Mouse (Mus musculus) heart, postnatal 0 days (tissue): ENCODE results near the gene Rapgef2. TPM values are rescaled to one million over a fixed set of nuclear protein-coding genes. Genes with fewer than 3 reads are reported as not detected.

Experiments used
- ATAC-seq: fragments of 200-750 bp; cut with Nextera tagmentation; 2 replicates; pipeline ENCODE4 v1.8.0; 2017; ENCODE audit warnings: low read depth, moderate number of reproducible peaks, moderate library complexity; ENCODE audit not compliant: insufficient read depth
- DNase-seq: peaks from one replicate; pipeline ENCODE4 v3.0.0-alpha.2; 2016; ENCODE audit warnings: low spot score
- H3K27ac ChIP-seq: fragments of 300-500 bp; sonication (generic); 2 replicates; pipeline ENCODE4 v1.5.1; 2014; ENCODE audit warnings: low read depth, mild to moderate bottlenecking
- H3K27me3 ChIP-seq: fragments of 300-500 bp; sonication (generic); 2 replicates; pipeline ENCODE4 v1.6.1; 2014; ENCODE audit warnings: low read length, mixed read lengths; ENCODE audit not compliant: control insufficient read depth, insufficient read depth
- H3K36me3 ChIP-seq: fragments of 300-500 bp; sonication (generic); replicated peaks from 2 replicates; pipeline ENCODE4 v1.6.1; 2014; ENCODE audit warnings: low read length, mixed read lengths; ENCODE audit not compliant: control insufficient read depth, insufficient read depth
- H3K4me1 ChIP-seq: fragments of 300-500 bp; sonication (generic); 2 replicates; pipeline ENCODE4 v1.6.1; 2014; ENCODE audit warnings: antibody characterized with exemption; ENCODE audit not compliant: control insufficient read depth, insufficient read depth
- H3K4me2 ChIP-seq: fragments of 300-500 bp; sonication (generic); 2 replicates; pipeline ENCODE4 v1.6.1; 2014; ENCODE audit warnings: low read depth, mild to moderate bottlenecking, low read length, moderate library complexity
- H3K4me3 ChIP-seq: fragments of 300-500 bp; sonication (generic); 2 replicates; pipeline ENCODE4 v1.5.1; 2014; ENCODE audit warnings: low read depth, low read length
- H3K9ac ChIP-seq: fragments of 300-500 bp; sonication (generic); replicated peaks from 2 replicates; pipeline ENCODE4 v1.6.1; 2014; ENCODE audit warnings: low read depth, low read length, mixed read lengths
- H3K9me3 ChIP-seq: fragments of 300-500 bp; sonication (generic); replicated peaks from 2 replicates; pipeline ENCODE4 v1.6.1; 2016; ENCODE audit warnings: low read length; ENCODE audit not compliant: control insufficient read depth
- CTCF ChIP-seq: IDR thresholded peaks from 2 replicates; pipeline ENCODE4 v1.5.1; 2016; ENCODE audit warnings: antibody characterized with exemption, control low read depth, low read depth
- EP300 ChIP-seq: IDR thresholded peaks from 2 replicates; pipeline ENCODE4 v1.6.1; 2016; ENCODE audit warnings: antibody characterized with exemption, low read depth
- WGBS: fragments of 180-500 bp; shearing (Covaris S2); extraction: QIAGEN DNeasy Blood & Tissue Kit; methylation state at CpG from one replicate; pipeline ENCODE4 v1.1.7; 2014; 5-methylcytosine and 5-hydroxymethylcytosine counted together
- polyA plus RNA-seq: library from polyadenylated mRNA; unstranded; fragments of >200 nt; fragmentation: Nextera tagmentation; extraction: Ambion mirVana; gene quantifications from 2 replicates; pipeline ENCODE4 v1.2.1, GENCODE M21; 2015
- total RNA-seq: library from RNA; depleted of rRNA; stranded (reverse); fragments of >200 nt; gene quantifications from 2 replicates; pipeline ENCODE4 v1.2.3, GENCODE M21; 2014; ENCODE audit warnings: low replicate concordance

Rapgef2 gene
- total and polyA plus RNA-seq, 2 experiments from 2014 or later: 3.5 to 30.3 TPM

- Histone ChIP-seq H3K9me3 (no peaks in the 10 kb centered on the region), H3K4me3 (no peak overlapping the region), H3K9ac (no peak overlapping the region), H3K4me2 (no peak overlapping the region), H3K4me1 (no peaks in the 10 kb centered on the region), H3K36me3 (no peaks in the 10 kb centered on the region), H3K27ac (no peak overlapping the region), H3K27me3 (no peaks in the 10 kb centered on the region)
- TF ChIP-seq EP300 (no peak), CTCF (no peak)
- no peak for DNase-seq
- no peak for ATAC-seq
- WGBS: 86% methylated on average over 3 of the region's 3 CpGs
Observed at GRCm38 (mm10) chr3:79296586-79296985, 10.3 kb upstream of the Rapgef2 start.

- ATAC-seq: no peak
- TF ChIP-seq EP300: no peak
- peak; percentile 14; the same call in 1 of the 2 replicates for TF ChIP-seq CTCF
- Histone ChIP-seq H3K27me3 (no peaks in the 10 kb centered on the region), H3K9me3 (no peaks in the 10 kb centered on the region), H3K4me1 (no peaks in the 10 kb centered on the region), H3K27ac (no peak overlapping the region), H3K36me3 (no peaks in the 10 kb centered on the region), H3K4me2 (no peak overlapping the region), H3K9ac (no peak overlapping the region), H3K4me3 (no peak overlapping the region)
- 68% methylated on average over 5 of the region's 5 CpGs for WGBS
- no peak for DNase-seq
Observed at GRCm38 (mm10) chr3:79296049-79296448, 9.7 kb upstream of the Rapgef2 start.

- DNase-seq: no peak
- Histone ChIP-seq H3K4me1 (no peaks in the 10 kb centered on the region), H3K9me3 (no peaks in the 10 kb centered on the region), H3K4me2 (no peak overlapping the region), H3K27ac (no peak overlapping the region), H3K27me3 (no peaks in the 10 kb centered on the region), H3K9ac (no peak overlapping the region), H3K4me3 (no peak overlapping the region), H3K36me3 (no peaks in the 10 kb centered on the region)
- TF ChIP-seq EP300: no peak
- no peak for TF ChIP-seq CTCF
- ATAC-seq: no peak
- 84% methylated on average over 3 of the region's 3 CpGs for WGBS
Observed at GRCm38 (mm10) chr3:79294701-79295100, 8.4 kb upstream of the Rapgef2 start.

GRCm38 (mm10) chr3:79293023-79293422, 6.7 kb upstream of the Rapgef2 start:
- DNase-seq (no peak), ATAC-seq (no peak)
- H3K4me1 ChIP-seq: peaks cover 3% of the 10 kb centered on the region; the same call in 1 of the 2 replicates
- no peak for TF ChIP-seq CTCF
- no peak for TF ChIP-seq EP300
- no peak overlapping the region for H3K27ac ChIP-seq
- no peak overlapping the region for H3K4me2 ChIP-seq
- H3K9me3 ChIP-seq: no peaks in the 10 kb centered on the region
- no peak overlapping the region for H3K4me3 ChIP-seq
- no peaks in the 10 kb centered on the region for H3K36me3 ChIP-seq
- 61% methylated on average over 4 of the region's 4 CpGs for WGBS
- H3K27me3 ChIP-seq: no peaks in the 10 kb centered on the region
- no peak overlapping the region for H3K9ac ChIP-seq

GRCm38 (mm10) chr3:79289050-79289449, 2.7 kb upstream of the Rapgef2 start:
- WGBS: 83% methylated on average over 3 of the region's 3 CpGs
- no peak for TF ChIP-seq CTCF
- no peak for TF ChIP-seq EP300
- H3K9me3 ChIP-seq: no peaks in the 10 kb centered on the region
- no peak overlapping the region for H3K4me2 ChIP-seq
- no peak overlapping the region for H3K9ac ChIP-seq
- H3K4me1 ChIP-seq: peaks cover 21% of the 10 kb centered on the region
- ATAC-seq (no peak), DNase-seq (no peak)
- no peaks in the 10 kb centered on the region for H3K27me3 ChIP-seq
- no peak overlapping the region for H3K4me3 ChIP-seq
- no peaks in the 10 kb centered on the region for H3K36me3 ChIP-seq
- no peak overlapping the region for H3K27ac ChIP-seq
